Mouse (Mus musculus) layer of hippocampus, adult 2 months (tissue): ENCODE results near the gene Fads6. TPM values are rescaled to one million over a fixed set of nuclear protein-coding genes. Genes with fewer than 3 reads are reported as not detected.

Experiments
- DNase-seq, 2 experiments: peaks; one replicate each; pipeline ENCODE4 v3.0.0; 2022; ENCODE audit warnings: low spot score in 2 of 2
- H3K27ac ChIP-seq: fragments of 200-600 bp; 2 replicates; pipeline ENCODE4 v1.8.1; 2022
- H3K4me3 ChIP-seq: fragments of 200-600 bp; 2 replicates; pipeline ENCODE4 v1.8.1; 2022; ENCODE audit warnings: mild to moderate bottlenecking
- CTCF ChIP-seq: fragments of 200-600 bp; conservative IDR thresholded peaks from 2 replicates; pipeline ENCODE4 v1.8.1; 2022; ENCODE audit warnings: antibody characterized with exemption, mild to moderate bottlenecking, moderate library complexity
- total RNA-seq, 2 experiments: library from RNA; stranded (reverse); gene quantifications; 2 replicates each; pipeline ENCODE4 v1.2.3; 2021

Fads6 gene
- total RNA-seq, 2 experiments from 2014 or later: 13.2 to 15.1 TPM

- Histone ChIP-seq H3K27ac (no peak within 1 kb of the TSS), H3K4me3 (peak within 1 kb of the TSS; percentile 31; the same call in 1 of the 2 replicates)
- peak; percentile 87 for TF ChIP-seq CTCF
- DNase-seq: peak in 1 of 2 experiments; percentile 51
Observed at GRCm38 (mm10) chr11:115321906-115322693, 24.6 kb upstream of the Fads6 start, which contains the start of gene Ush1g. Gene Ush1g (minus strand): TSS chr11:115322041.

- no peak overlapping the region for H3K4me3 ChIP-seq
- no peak for DNase-seq
- H3K27ac ChIP-seq: no peak overlapping the region
- no peak for TF ChIP-seq CTCF
Observed at GRCm38 (mm10) chr11:115319704-115320383, 22.4 kb upstream of the Fads6 start.

- Histone ChIP-seq H3K4me3 (no peak overlapping the region), H3K27ac (no peak overlapping the region)
- DNase-seq: no peak
- no peak for TF ChIP-seq CTCF
Observed at GRCm38 (mm10) chr11:115318245-115319027, 21.0 kb upstream of the Fads6 start.

- H3K4me3 ChIP-seq: no peak overlapping the region
- no peak for DNase-seq
- no peak for TF ChIP-seq CTCF
- no peak overlapping the region for H3K27ac ChIP-seq
Observed at GRCm38 (mm10) chr11:115317204-115317603, 19.7 kb upstream of the Fads6 start.

- Histone ChIP-seq H3K4me3 (no peak overlapping the region), H3K27ac (no peak overlapping the region)
- DNase-seq: no peak
- peak; percentile 59 for TF ChIP-seq CTCF
Observed at GRCm38 (mm10) chr11:115314249-115314648, 16.8 kb upstream of the Fads6 start.

- no peak for DNase-seq
- H3K4me3 ChIP-seq: no peak overlapping the region
- TF ChIP-seq CTCF: no peak
- H3K27ac ChIP-seq: no peak overlapping the region
Observed at GRCm38 (mm10) chr11:115308781-115309180, 11.3 kb upstream of the Fads6 start.

- H3K4me3 ChIP-seq: no peak within 1 kb of the TSS
- no peak for TF ChIP-seq CTCF
- H3K27ac ChIP-seq: no peak within 1 kb of the TSS
- DNase-seq: no peak
Observed at GRCm38 (mm10) chr11:115306863-115307262, 9.4 kb upstream of the Fads6 start, which contains the start of gene Otop2. Gene Otop2 (plus strand): TSS chr11:115307163.

- no peak for TF ChIP-seq CTCF
- no peak overlapping the region for H3K4me3 ChIP-seq
- DNase-seq: no peak
- no peak overlapping the region for H3K27ac ChIP-seq
Observed at GRCm38 (mm10) chr11:115303167-115303566, 5.7 kb upstream of the Fads6 start.

GRCm38 (mm10) chr11:115301351-115301750 lies 3.9 kb upstream of the Fads6 start:
- Histone ChIP-seq H3K27ac (no peak overlapping the region), H3K4me3 (no peak overlapping the region)
- DNase-seq: no peak
- TF ChIP-seq CTCF: no peak

- no peak for TF ChIP-seq CTCF
- no peak overlapping the region for H3K27ac ChIP-seq
- no peak overlapping the region for H3K4me3 ChIP-seq
- DNase-seq: no peak
Observed at GRCm38 (mm10) chr11:115300745-115301144, 3.3 kb upstream of the Fads6 start.

GRCm38 (mm10) chr11:115298160-115298559 lies 697 bp upstream of the Fads6 start:
- no peak for DNase-seq
- peak overlapping the region; percentile 75; the same call in 1 of the 2 replicates for H3K27ac ChIP-seq
- H3K4me3 ChIP-seq: no peak overlapping the region
- no peak for TF ChIP-seq CTCF

GRCm38 (mm10) chr11:115296471-115297210 lies 822 bp downstream of the Fads6 start:
- H3K4me3 ChIP-seq: peak overlapping the region; percentile 70
- peak overlapping the region; percentile 75 for H3K27ac ChIP-seq
- no peak for TF ChIP-seq CTCF
- DNase-seq: no peak

- no peak overlapping the region for H3K27ac ChIP-seq
- no peak overlapping the region for H3K4me3 ChIP-seq
- DNase-seq: no peak
- no peak for TF ChIP-seq CTCF
Observed at GRCm38 (mm10) chr11:115295939-115296338, 1.5 kb downstream of the Fads6 start.
